Mouse (Mus musculus) CH12.LX (cell line): ENCODE data around the gene Maml2. TPM values are rescaled to one million over a fixed set of nuclear protein-coding genes. Genes with fewer than 3 reads are reported as not detected.

Experiments
- DNase-seq: peaks from one replicate; pipeline ENCODE4 v3.0.0-alpha.2; 2013; ENCODE audit errors: extremely low read depth
- H3K27ac ChIP-seq: 2 replicates; pipeline ENCODE4 v1.5.1; 2012; ENCODE audit warnings: low read depth, mild to moderate bottlenecking, control low read depth, moderate library complexity; ENCODE audit not compliant: insufficient read depth
- H3K27me3 ChIP-seq: replicated peaks from 2 replicates; pipeline ENCODE3; 2012; ENCODE audit warnings: inconsistent platforms
- H3K36me3 ChIP-seq, 2 experiments: replicated peaks in 1 of 2; 2 replicates each; pipeline versions ENCODE3 to v1.6.1; 2012; ENCODE audit warnings: inconsistent platforms in 1 of 2, low read length in 1 of 2, mild to moderate bottlenecking in 1 of 2, mixed read lengths in 1 of 2, moderate library complexity in 1 of 2; ENCODE audit not compliant: control insufficient read depth in 1 of 2, insufficient read depth in 1 of 2
- H3K4me1 ChIP-seq, 2 experiments: 2 replicates each; pipeline ENCODE4 v1.6.1; 2012; ENCODE audit warnings: inconsistent platforms in 1 of 2, moderate library complexity in 1 of 2; ENCODE audit not compliant: insufficient read depth in 2 of 2, control insufficient read depth in 1 of 2
- H3K4me2 ChIP-seq: 2 replicates; pipeline ENCODE4 v1.6.1; 2012; ENCODE audit warnings: low read depth, mild to moderate bottlenecking, control low read depth; ENCODE audit not compliant: poor library complexity, insufficient read depth, severe bottlenecking
- H3K4me3 ChIP-seq, 3 experiments: fragments of 150-350 bp in 1 of 3; sonication (generic) in 1 of 3; replicated peaks in 1 of 3; 2 replicates each; pipeline versions ENCODE3 to v1.5.1; 2011 to 2012; ENCODE audit warnings: low read depth in 2 of 3, low read length in 2 of 3, mild to moderate bottlenecking in 2 of 3, moderate library complexity in 2 of 3, control low read depth in 1 of 3, improper control_type of control experiment in 1 of 3, inconsistent platforms in 1 of 3, mixed read lengths in 1 of 3; ENCODE audit not compliant: poor library complexity in 1 of 3
- H3K79me2 ChIP-seq: replicated peaks from 2 replicates; pipeline ENCODE4 v1.6.1; 2012; ENCODE audit warnings: mild to moderate bottlenecking, moderate library complexity; ENCODE audit not compliant: control insufficient read depth, poor library complexity, insufficient read depth, severe bottlenecking; ENCODE audit errors: extremely low read depth
- H3K9ac ChIP-seq: 2 replicates; pipeline ENCODE4 v1.6.1; 2012; ENCODE audit warnings: low read depth, mild to moderate bottlenecking, control low read depth, moderate library complexity; ENCODE audit not compliant: insufficient read depth
- H3K9me3 ChIP-seq: replicated peaks from 2 replicates; pipeline ENCODE3; 2012; ENCODE audit warnings: low read length, inconsistent platforms, mixed read lengths
- CHD2 ChIP-seq: IDR thresholded peaks from 2 replicates; pipeline ENCODE4 v1.6.1; 2011; ENCODE audit warnings: low read length, improper control_type of control experiment
- CTCF ChIP-seq, 2 experiments: IDR thresholded peaks in 1 of 2; conservative IDR thresholded peaks in 1 of 2; 2 replicates each; pipeline ENCODE4 v1.5.1; 2011 to 2012; ENCODE audit warnings: low read depth in 2 of 2, low read length in 2 of 2, improper control_type of control experiment in 1 of 2, inconsistent platforms in 1 of 2, mild to moderate bottlenecking in 1 of 2, moderate library complexity in 1 of 2
- E2F4 ChIP-seq: IDR thresholded peaks from 2 replicates; pipeline ENCODE4 v1.6.1; 2011; ENCODE audit warnings: low read depth, low read length, improper control_type of control experiment; ENCODE audit not compliant: insufficient replicate concordance
- HCFC1 ChIP-seq: IDR thresholded peaks from 2 replicates; pipeline ENCODE4 v1.6.1; 2012; ENCODE audit warnings: low read depth, mild to moderate bottlenecking, inconsistent platforms, low read length, improper control_type of control experiment
- IRF4 ChIP-seq: IDR thresholded peaks from 2 replicates; pipeline ENCODE4 v1.6.1; 2014; ENCODE audit warnings: low read depth, mild to moderate bottlenecking, inconsistent platforms, low read length, improper control_type of control experiment
- JUN ChIP-seq: IDR thresholded peaks from 2 replicates; pipeline ENCODE4 v1.6.1; 2011; ENCODE audit warnings: low read depth, mild to moderate bottlenecking, low read length, improper control_type of control experiment, moderate library complexity; ENCODE audit not compliant: insufficient read depth
- JUND ChIP-seq: conservative IDR thresholded peaks from 2 replicates; pipeline ENCODE4 v1.6.1; 2011; ENCODE audit warnings: low read depth, low read length, improper control_type of control experiment
- KAT2A ChIP-seq: IDR thresholded peaks from 2 replicates; pipeline ENCODE4 v1.6.1; 2012; ENCODE audit warnings: low read length, improper control_type of control experiment, inconsistent platforms; ENCODE audit not compliant: insufficient replicate concordance
- MAFK ChIP-seq: IDR thresholded peaks from 2 replicates; pipeline ENCODE4 v1.6.1; 2011; ENCODE audit warnings: low read length, improper control_type of control experiment; ENCODE audit not compliant: insufficient replicate concordance
- MEF2A ChIP-seq: IDR thresholded peaks from 2 replicates; pipeline ENCODE4 v1.6.1; 2014; ENCODE audit warnings: low read depth, mild to moderate bottlenecking, inconsistent platforms, low read length, improper control_type of control experiment, borderline replicate concordance
- NELFE ChIP-seq: IDR thresholded peaks from 2 replicates; pipeline ENCODE4 v1.6.1; 2011; ENCODE audit warnings: low read depth, low read length, improper control_type of control experiment
- PAX5 ChIP-seq: IDR thresholded peaks from 2 replicates; pipeline ENCODE4 v1.6.1; 2012; ENCODE audit warnings: low read length, inconsistent platforms, mixed read lengths
- POLR2A ChIP-seq: IDR thresholded peaks from 2 replicates; pipeline ENCODE4 v1.6.1; 2011; ENCODE audit warnings: low read depth, mild to moderate bottlenecking, improper control_type of control experiment, low read length
- POLR2AphosphoS2 ChIP-seq: IDR thresholded peaks from 2 replicates; pipeline ENCODE4 v1.6.1; 2011; ENCODE audit warnings: low read depth, low read length, improper control_type of control experiment
- RAD21 ChIP-seq: IDR thresholded peaks from 2 replicates; pipeline ENCODE4 v1.6.1; 2011; ENCODE audit warnings: low read depth, mild to moderate bottlenecking, low read length, improper control_type of control experiment, moderate library complexity
- RCOR1 ChIP-seq: conservative IDR thresholded peaks from 2 replicates; pipeline ENCODE4 v1.6.1; 2012; ENCODE audit warnings: low read depth, mild to moderate bottlenecking, inconsistent platforms, low read length, improper control_type of control experiment
- SIN3A ChIP-seq: IDR thresholded peaks from 2 replicates; pipeline ENCODE4 v1.6.1; 2012; ENCODE audit warnings: low read length, improper control_type of control experiment, inconsistent platforms
- SMC3 ChIP-seq: IDR thresholded peaks from 2 replicates; pipeline ENCODE4 v1.6.1; 2011; ENCODE audit warnings: low read depth, low read length, improper control_type of control experiment
- TCF12 ChIP-seq: IDR thresholded peaks from 2 replicates; pipeline ENCODE4 v1.6.1; 2014; ENCODE audit warnings: low read depth, mild to moderate bottlenecking, inconsistent platforms, low read length, improper control_type of control experiment
- UBTF ChIP-seq: IDR thresholded peaks from 2 replicates; pipeline ENCODE4 v1.6.1; 2012; ENCODE audit warnings: low read depth, mild to moderate bottlenecking, inconsistent platforms, low read length, improper control_type of control experiment, moderate library complexity
- USF1 ChIP-seq: IDR thresholded peaks from 2 replicates; pipeline ENCODE4 v1.6.1; 2014; ENCODE audit warnings: low read depth, mild to moderate bottlenecking, inconsistent platforms, low read length, improper control_type of control experiment
- ZC3H11A ChIP-seq: IDR thresholded peaks from 2 replicates; pipeline ENCODE4 v1.6.1; 2012; ENCODE audit warnings: low read depth, mild to moderate bottlenecking, inconsistent platforms, low read length, improper control_type of control experiment
- ZMIZ1 ChIP-seq: IDR thresholded peaks from 2 replicates; pipeline ENCODE4 v1.6.1; 2012; ENCODE audit warnings: low read depth, mild to moderate bottlenecking, inconsistent platforms, low read length, improper control_type of control experiment
- ZNF384 ChIP-seq: IDR thresholded peaks from 2 replicates; pipeline ENCODE4 v1.6.1; 2012; ENCODE audit warnings: low read depth, low read length, improper control_type of control experiment, inconsistent platforms
- dilution Hi-C: fragments of 300-500 bp; cut with MboI; formaldehyde crosslinking; loops from 2 replicates; pipeline ENCODE4 v1.14.3; 2020; ENCODE audit warnings: low sequenced_read_pairs; ENCODE audit not compliant: extremely low pct_unique_long_range_greater_than_20kb, extremely low pct_ligation_motif_present
- in situ Hi-C: fragments of 300-500 bp; cut with MboI; formaldehyde crosslinking; loops from 3 replicates; pipeline ENCODE4 v1.14.3; 2019; ENCODE audit warnings: low sequenced_read_pairs, low pct_ligation_motif_present, low pct_unique_long_range_greater_than_20kb, mixed read lengths
- polyA plus RNA-seq: library from polyadenylated mRNA; unstranded; fragments of >175 nt; gene quantifications from 2 replicates; pipeline ENCODE4 v1.2.1, GENCODE M21; 2012; ENCODE audit warnings: low read depth; ENCODE audit not compliant: insufficient read length
- total RNA-seq, 2 experiments: library from RNA; depleted of rRNA; stranded (reverse); fragments of 300-350 nt in 1 of 2; fragments of >200 nt in 1 of 2; gene quantifications; 2 replicates each; pipeline ENCODE4 v1.2.3; 2012 to 2014

Maml2 gene
- total and polyA plus RNA-seq, 3 experiments = 5.9 to 9.1 (median 5.9) TPM

GRCm38 (mm10) chr9:13681581-13682038 is 383.9 kb downstream of the Maml2 start:
- dilution Hi-C loops (no loop called here), in situ Hi-C loops (no loop called here)
- TF ChIP-seq CTCF (conservative IDR thresholded peaks at IDR 0.05 in 1 of 2, IDR thresholded peaks at IDR 0.05 in 1 of 2; ENCODE audit: low read depth in 2 of 2, low read length in 2 of 2) (peak in 1 of 2 experiments; percentile 13; a peak in 1 of 4 replicates), RAD21 (peak; percentile 11), IRF4 (no peak), POLR2AphosphoS2 (no peak)
- Histone ChIP-seq H3K4me2 (no peak overlapping the region), H3K36me3 (no peaks in the 10 kb centered on the region), H3K9ac (no peak overlapping the region), H3K4me3 (no peak overlapping the region), H3K79me2 (no peaks in the 10 kb centered on the region), H3K9me3 (no peaks in the 10 kb centered on the region), H3K27me3 (no peaks in the 10 kb centered on the region), H3K27ac (no peak overlapping the region), H3K4me1 (peaks cover 6 to 25% of the 10 kb centered on the region in 2 experiments)
- DNase-seq = no peak

GRCm38 (mm10) chr9:13684327-13684934 is 386.7 kb downstream of the Maml2 start:
- H3K4me2 ChIP-seq = no peak overlapping the region
- H3K79me2 ChIP-seq = no peaks in the 10 kb centered on the region
- in situ Hi-C loops = no loop called here
- no peaks in the 10 kb centered on the region for H3K36me3 ChIP-seq
- H3K9ac ChIP-seq = no peak overlapping the region
- TF ChIP-seq IRF4 = 0 out of 2 replicates have a peak, but pooled peaks have one; percentile 26
- TF ChIP-seq USF1 = no peak
- no peak for TF ChIP-seq JUND
- TF ChIP-seq TCF12 = no peak
- peaks cover 6 to 25% of the 10 kb centered on the region in 2 experiments for H3K4me1 ChIP-seq
- dilution Hi-C loops = no loop called here
- H3K4me3 ChIP-seq = no peak overlapping the region
- H3K27ac ChIP-seq = no peak overlapping the region
- DNase-seq = no peak
- no peaks in the 10 kb centered on the region for H3K9me3 ChIP-seq
- H3K27me3 ChIP-seq = no peaks in the 10 kb centered on the region

DNA sequence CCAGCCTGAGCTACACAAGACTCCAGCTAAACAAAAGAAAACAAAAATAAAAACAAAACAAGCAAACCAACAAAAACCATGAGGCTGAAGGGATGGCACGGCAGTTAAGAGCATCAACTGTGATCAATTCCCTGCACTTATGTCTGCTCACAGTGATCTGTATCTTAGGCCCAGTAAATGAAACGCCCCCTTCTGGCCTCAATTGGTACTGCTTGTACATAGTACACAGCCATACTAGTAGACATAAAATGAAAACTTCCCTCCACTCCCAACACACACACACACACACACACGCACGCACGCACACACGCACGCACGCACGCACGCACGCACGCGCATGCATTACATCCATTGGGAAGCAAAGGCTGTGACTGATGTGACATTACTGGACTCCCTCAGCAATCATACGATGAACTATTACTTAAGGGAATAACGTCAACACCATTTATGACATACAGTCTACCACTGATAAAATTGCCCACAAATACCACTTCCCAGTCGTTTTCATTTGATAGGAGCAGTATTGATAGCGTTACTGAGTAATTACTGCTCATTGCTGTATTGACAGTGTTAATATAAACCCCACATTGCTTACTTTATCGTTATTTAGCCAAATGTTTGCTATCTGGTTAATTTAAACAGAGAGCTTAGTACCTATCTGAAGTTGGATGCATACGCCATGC is 389.4 kb downstream of the Maml2 start:
- DNase-seq = peak; percentile 55
- in situ Hi-C loops (no loop called here), dilution Hi-C loops (no loop called here)
- Histone ChIP-seq H3K79me2 (no peaks in the 10 kb centered on the region), H3K4me2 (no peak overlapping the region), H3K9me3 (no peaks in the 10 kb centered on the region), H3K27me3 (no peaks in the 10 kb centered on the region), H3K27ac (no peak overlapping the region), H3K4me3 (no peak overlapping the region), H3K4me1 (peaks cover 2 to 31% of the 10 kb centered on the region in 2 experiments; a peak in 3 of 4 replicates), H3K36me3 (no peaks in the 10 kb centered on the region), H3K9ac (no peak overlapping the region)
- TF ChIP-seq RCOR1 (no peak), MAFK (no peak), CTCF (conservative IDR thresholded peaks at IDR 0.05 in 1 of 2, IDR thresholded peaks at IDR 0.05 in 1 of 2; ENCODE audit: low read depth in 2 of 2, low read length in 2 of 2) (peak; percentile 25 to 64; a peak in 3 of 4 replicates), CHD2 (no peak), TCF12 (no peak), SMC3 (peak; percentile 65), NELFE (no peak), SIN3A (no peak), E2F4 (no peak), KAT2A (no peak), ZMIZ1 (no peak), RAD21 (peak; percentile 35), JUN (no peak), HCFC1 (no peak), MEF2A (no peak), POLR2A (no peak), UBTF (no peak), PAX5 (no peak), ZNF384 (no peak), ZC3H11A (no peak)
